Mouse (Mus musculus): ENCODE measurements around the gene Tnk1. TPM values are rescaled to one million over a fixed set of nuclear protein-coding genes. Genes with fewer than 3 reads are reported as not detected.
A peak's percentile ranks its signal among the peaks of the same experiment; 100 is the strongest.

Tnk1 gene
- polyA plus RNA-seq, 1 experiment from 2014 or later = 20.5 TPM

DNA sequence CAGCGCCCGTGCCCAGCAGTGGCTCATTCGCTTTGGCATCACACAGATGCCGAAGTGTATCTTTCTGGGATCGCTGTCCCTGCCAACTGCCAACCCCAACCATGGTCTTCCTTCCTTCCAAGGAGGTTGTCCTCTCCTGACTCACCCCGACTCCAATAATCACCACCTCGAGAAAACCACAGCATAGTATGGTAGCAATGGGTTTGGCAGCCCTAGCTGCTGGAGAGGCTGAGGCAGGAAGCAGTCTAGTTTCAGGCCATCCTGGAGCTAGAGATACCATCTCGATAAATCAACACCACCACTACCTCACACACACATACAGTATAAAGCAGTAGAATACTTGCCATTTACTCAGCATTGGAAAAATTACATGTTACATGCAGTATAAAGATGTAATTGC is 39.7 kb downstream of the Tnk1 start:
- WGBS = 91% methylated on average over 8 of the region's 8 CpGs
- ATAC-seq = no peak
- peaks cover 9% of the 10 kb centered on the region for H3K9me3 ChIP-seq (ENCODE audit: control insufficient read depth, low read length)
- H3K4me1 ChIP-seq (ENCODE audit: control insufficient read depth, insufficient read depth, low read length) = no peaks in the 10 kb centered on the region
- H3K27me3 ChIP-seq (replicated peaks; ENCODE audit: control insufficient read depth, insufficient read depth, low read length) = no peaks in the 10 kb centered on the region
- no peak overlapping the region for H3K4me2 ChIP-seq (ENCODE audit: low read depth, low read length)
- H3K4me3 ChIP-seq (ENCODE audit: low read length) = no peak overlapping the region
- no peak overlapping the region for H3K9ac ChIP-seq (ENCODE audit: low read depth, low read length)
- H3K27ac ChIP-seq (ENCODE audit: low read length) = no peak overlapping the region
- no peaks in the 10 kb centered on the region for H3K36me3 ChIP-seq (ENCODE audit: control insufficient read depth, insufficient read depth, low read length)

DNA sequence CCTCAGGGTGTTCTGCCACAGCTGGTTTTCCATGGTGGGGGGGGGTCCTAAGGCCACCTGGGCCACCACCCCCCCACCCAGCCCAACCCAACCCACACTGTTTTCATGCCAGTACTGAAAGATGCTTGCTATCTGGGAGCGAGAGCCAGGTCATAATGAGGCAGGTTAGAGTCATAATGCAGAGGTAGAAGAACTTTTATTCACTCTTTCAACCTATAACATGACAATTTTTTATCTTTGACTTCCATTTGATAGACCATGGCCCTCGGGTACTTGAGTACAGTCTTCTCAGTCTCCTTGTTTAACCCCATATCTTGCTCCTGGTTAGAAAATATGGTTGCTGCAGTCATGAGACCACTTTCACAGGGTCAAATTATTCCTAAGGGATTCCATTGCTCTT is 40.2 kb downstream of the Tnk1 start, which contains the start of gene Spem2:
TSS of gene Spem2 (minus strand) at position 101 of the 400 bp plus-strand sequence.
- H3K4me2 ChIP-seq (ENCODE audit: low read depth, low read length) = no peak within 1 kb of the TSS
- H3K27me3 ChIP-seq (replicated peaks; ENCODE audit: control insufficient read depth, insufficient read depth, low read length) = no peaks in the 10 kb centered on the region
- no peak within 1 kb of the TSS for H3K27ac ChIP-seq (ENCODE audit: low read length)
- H3K9ac ChIP-seq (ENCODE audit: low read depth, low read length) = no peak within 1 kb of the TSS
- WGBS = 77% methylated on average over 2 of the region's 2 CpGs
- no peaks in the 10 kb centered on the region for H3K4me1 ChIP-seq (ENCODE audit: control insufficient read depth, insufficient read depth, low read length)
- H3K36me3 ChIP-seq (ENCODE audit: control insufficient read depth, insufficient read depth, low read length) = no peaks in the 10 kb centered on the region
- H3K9me3 ChIP-seq (ENCODE audit: control insufficient read depth, low read length) = peaks cover 9% of the 10 kb centered on the region
- H3K4me3 ChIP-seq (ENCODE audit: low read length) = no peak within 1 kb of the TSS
- no peak for ATAC-seq

DNA sequence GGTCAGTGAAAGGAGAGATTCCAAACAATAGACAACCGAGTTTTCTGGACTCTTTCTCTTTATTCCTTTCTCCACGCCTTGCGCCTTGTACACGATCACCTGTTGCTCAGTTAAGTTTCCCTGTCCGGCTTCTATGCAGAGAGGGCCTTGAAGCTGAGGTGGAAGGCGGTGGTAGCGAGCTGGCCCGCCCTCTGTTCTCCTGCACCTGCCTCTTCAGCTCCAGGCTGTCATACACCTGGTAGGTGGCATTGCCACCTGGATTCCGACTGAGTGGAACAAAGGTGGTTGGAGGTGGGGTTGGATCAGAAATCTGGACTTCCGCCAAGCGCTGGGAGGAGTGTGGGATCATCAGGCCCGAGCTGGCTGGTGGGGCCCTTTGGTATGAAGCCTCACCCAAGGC is 42.0 kb downstream of the Tnk1 start:
- 87% methylated on average over 12 of the region's 12 CpGs for WGBS

DNA sequence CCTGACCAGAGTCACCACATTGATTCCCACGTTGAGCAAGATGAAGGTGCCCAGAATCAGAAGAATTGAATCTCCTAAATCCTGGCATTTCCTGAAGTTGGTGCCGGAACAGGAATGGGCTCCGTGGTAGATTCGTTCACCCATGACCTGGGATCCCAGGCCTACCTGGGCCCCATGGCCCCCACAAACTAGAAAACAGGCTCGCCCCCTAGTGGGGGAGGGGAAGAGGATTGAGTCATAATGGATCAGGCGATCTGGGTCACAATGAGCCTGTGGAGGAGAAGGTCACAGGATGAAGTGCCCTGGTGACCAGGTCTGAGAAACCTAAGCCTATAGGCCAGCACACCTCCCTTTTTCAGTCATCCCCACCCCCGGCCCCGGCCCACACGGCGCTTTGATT is 43.4 kb downstream of the Tnk1 start, which contains the start of gene Gm39566:
TSS of gene Gm39566 (minus strand) at position 144 of the 400 bp plus-strand sequence.
- Histone ChIP-seq H3K4me3 (ENCODE audit: low read length) (no peak within 1 kb of the TSS), H3K4me2 (ENCODE audit: low read depth, low read length) (no peak within 1 kb of the TSS), H3K9me3 (ENCODE audit: control insufficient read depth, low read length) (peaks cover 9% of the 10 kb centered on the region), H3K27ac (ENCODE audit: low read length) (no peak within 1 kb of the TSS), H3K4me1 (ENCODE audit: control insufficient read depth, insufficient read depth, low read length) (no peaks in the 10 kb centered on the region), H3K27me3 (replicated peaks; ENCODE audit: control insufficient read depth, insufficient read depth, low read length) (no peaks in the 10 kb centered on the region), H3K36me3 (ENCODE audit: control insufficient read depth, insufficient read depth, low read length) (no peaks in the 10 kb centered on the region), H3K9ac (ENCODE audit: low read depth, low read length) (no peak within 1 kb of the TSS)
- WGBS = 56% methylated on average over 10 of the region's 10 CpGs
- ATAC-seq = no peak

More for the DNA sequence above, 42.0 kb downstream of the Tnk1 start:
- H3K27me3 ChIP-seq (replicated peaks; ENCODE audit: control insufficient read depth, insufficient read depth, low read length) = no peaks in the 10 kb centered on the region
- no peak overlapping the region for H3K27ac ChIP-seq (ENCODE audit: low read length)
- H3K36me3 ChIP-seq (ENCODE audit: control insufficient read depth, insufficient read depth, low read length) = no peaks in the 10 kb centered on the region
- ATAC-seq = peak; percentile 65
- no peak overlapping the region for H3K4me2 ChIP-seq (ENCODE audit: low read depth, low read length)
- no peak overlapping the region for H3K4me3 ChIP-seq (ENCODE audit: low read length)
- H3K4me1 ChIP-seq (ENCODE audit: control insufficient read depth, insufficient read depth, low read length) = no peaks in the 10 kb centered on the region
- no peak overlapping the region for H3K9ac ChIP-seq (ENCODE audit: low read depth, low read length)
- H3K9me3 ChIP-seq (ENCODE audit: control insufficient read depth, low read length) = peaks cover 9% of the 10 kb centered on the region

DNA sequence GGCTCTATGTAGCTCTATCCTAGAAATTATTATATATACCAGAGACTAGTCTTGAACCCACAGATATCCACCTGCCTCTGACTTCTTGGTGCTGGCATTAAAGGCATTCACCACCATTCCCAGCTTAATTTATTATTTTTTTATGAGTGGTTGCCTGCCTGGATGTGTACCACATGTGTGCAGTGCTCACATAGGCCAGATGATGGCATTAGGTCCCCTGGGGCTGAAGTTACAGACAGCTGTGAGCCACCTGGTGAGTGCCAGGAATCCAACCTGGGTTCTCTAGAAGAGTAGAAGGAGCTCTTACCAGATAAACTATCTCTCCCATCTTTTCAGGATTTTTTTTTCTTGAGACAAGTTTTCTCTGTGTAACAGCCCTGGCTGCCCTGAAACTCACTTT is 48.2 kb downstream of the Tnk1 start:
- H3K4me2 ChIP-seq (ENCODE audit: low read depth, low read length) = no peak overlapping the region
- no peaks in the 10 kb centered on the region for H3K27me3 ChIP-seq (replicated peaks; ENCODE audit: control insufficient read depth, insufficient read depth, low read length)
- no peaks in the 10 kb centered on the region for H3K36me3 ChIP-seq (ENCODE audit: control insufficient read depth, insufficient read depth, low read length)
- no peak overlapping the region for H3K27ac ChIP-seq (ENCODE audit: low read length)
- H3K4me1 ChIP-seq (ENCODE audit: control insufficient read depth, insufficient read depth, low read length) = no peaks in the 10 kb centered on the region
- no peak for ATAC-seq
- no peak overlapping the region for H3K9ac ChIP-seq (ENCODE audit: low read depth, low read length)
- H3K4me3 ChIP-seq (ENCODE audit: low read length) = no peak overlapping the region
- no peaks in the 10 kb centered on the region for H3K9me3 ChIP-seq (ENCODE audit: control insufficient read depth, low read length)

DNA sequence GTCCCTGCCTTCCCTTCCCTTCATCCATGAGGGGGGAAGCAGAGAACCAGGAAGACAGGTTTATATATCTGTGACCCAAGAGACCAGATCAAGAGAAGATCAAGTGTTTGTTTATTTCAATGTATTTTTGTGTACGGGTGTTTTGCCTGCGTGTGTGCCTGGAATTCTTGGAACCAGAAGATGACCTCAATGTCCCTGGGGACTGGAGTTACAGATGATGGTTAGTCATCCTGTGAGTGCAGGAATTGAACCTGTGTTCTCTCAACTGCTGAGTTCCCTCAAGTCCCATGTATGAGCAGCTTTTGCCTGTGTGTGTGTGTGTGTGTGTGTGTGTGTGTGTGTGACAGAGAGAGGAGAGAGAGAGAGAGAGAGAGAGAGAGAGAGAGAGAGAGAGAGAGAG is 50.9 kb downstream of the Tnk1 start:
- ATAC-seq = no peak
- WGBS = 57% methylated on average over 2 of the region's 2 CpGs
- Histone ChIP-seq H3K4me2 (ENCODE audit: low read depth, low read length) (no peak overlapping the region), H3K27ac (ENCODE audit: low read length) (no peak overlapping the region), H3K27me3 (replicated peaks; ENCODE audit: control insufficient read depth, insufficient read depth, low read length) (no peaks in the 10 kb centered on the region), H3K36me3 (ENCODE audit: control insufficient read depth, insufficient read depth, low read length) (no peaks in the 10 kb centered on the region), H3K4me1 (ENCODE audit: control insufficient read depth, insufficient read depth, low read length) (peaks cover 17% of the 10 kb centered on the region), H3K9me3 (ENCODE audit: control insufficient read depth, low read length) (no peaks in the 10 kb centered on the region), H3K4me3 (ENCODE audit: low read length) (no peak overlapping the region), H3K9ac (ENCODE audit: low read depth, low read length) (no peak overlapping the region)

DNA sequence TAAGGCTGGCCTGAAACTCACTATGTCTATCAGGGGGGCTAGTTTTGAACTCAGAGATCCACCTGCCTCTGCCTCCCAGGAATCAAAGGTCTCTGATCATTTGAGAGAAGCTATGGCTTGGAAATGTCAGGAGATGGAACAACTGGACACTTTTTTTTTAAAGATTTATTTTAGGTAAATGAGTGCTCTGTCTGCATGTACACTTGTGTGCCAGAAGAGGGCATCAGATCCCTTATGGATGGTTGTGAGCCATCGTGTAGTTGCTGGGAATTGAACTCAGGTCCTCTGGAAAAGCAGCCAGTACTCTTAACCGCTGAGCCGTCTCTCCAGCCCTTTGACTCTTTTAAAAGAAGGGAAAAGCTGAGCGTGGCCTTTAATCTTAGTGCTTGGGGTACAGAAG is 52.2 kb downstream of the Tnk1 start:
- H3K9me3 ChIP-seq (ENCODE audit: control insufficient read depth, low read length) = no peaks in the 10 kb centered on the region
- ATAC-seq = no peak
- H3K9ac ChIP-seq (ENCODE audit: low read depth, low read length) = no peak overlapping the region
- no peaks in the 10 kb centered on the region for H3K36me3 ChIP-seq (ENCODE audit: control insufficient read depth, insufficient read depth, low read length)
- no peak overlapping the region for H3K4me3 ChIP-seq (ENCODE audit: low read length)
- 79% methylated on average over 4 of the region's 4 CpGs for WGBS
- peaks cover 30% of the 10 kb centered on the region for H3K4me1 ChIP-seq (ENCODE audit: control insufficient read depth, insufficient read depth, low read length)
- no peak overlapping the region for H3K27ac ChIP-seq (ENCODE audit: low read length)
- H3K27me3 ChIP-seq (replicated peaks; ENCODE audit: control insufficient read depth, insufficient read depth, low read length) = 0 out of 2 replicates have a peak, but pooled peaks cover 5% of the 10 kb centered on the region
- no peak overlapping the region for H3K4me2 ChIP-seq (ENCODE audit: low read depth, low read length)

DNA sequence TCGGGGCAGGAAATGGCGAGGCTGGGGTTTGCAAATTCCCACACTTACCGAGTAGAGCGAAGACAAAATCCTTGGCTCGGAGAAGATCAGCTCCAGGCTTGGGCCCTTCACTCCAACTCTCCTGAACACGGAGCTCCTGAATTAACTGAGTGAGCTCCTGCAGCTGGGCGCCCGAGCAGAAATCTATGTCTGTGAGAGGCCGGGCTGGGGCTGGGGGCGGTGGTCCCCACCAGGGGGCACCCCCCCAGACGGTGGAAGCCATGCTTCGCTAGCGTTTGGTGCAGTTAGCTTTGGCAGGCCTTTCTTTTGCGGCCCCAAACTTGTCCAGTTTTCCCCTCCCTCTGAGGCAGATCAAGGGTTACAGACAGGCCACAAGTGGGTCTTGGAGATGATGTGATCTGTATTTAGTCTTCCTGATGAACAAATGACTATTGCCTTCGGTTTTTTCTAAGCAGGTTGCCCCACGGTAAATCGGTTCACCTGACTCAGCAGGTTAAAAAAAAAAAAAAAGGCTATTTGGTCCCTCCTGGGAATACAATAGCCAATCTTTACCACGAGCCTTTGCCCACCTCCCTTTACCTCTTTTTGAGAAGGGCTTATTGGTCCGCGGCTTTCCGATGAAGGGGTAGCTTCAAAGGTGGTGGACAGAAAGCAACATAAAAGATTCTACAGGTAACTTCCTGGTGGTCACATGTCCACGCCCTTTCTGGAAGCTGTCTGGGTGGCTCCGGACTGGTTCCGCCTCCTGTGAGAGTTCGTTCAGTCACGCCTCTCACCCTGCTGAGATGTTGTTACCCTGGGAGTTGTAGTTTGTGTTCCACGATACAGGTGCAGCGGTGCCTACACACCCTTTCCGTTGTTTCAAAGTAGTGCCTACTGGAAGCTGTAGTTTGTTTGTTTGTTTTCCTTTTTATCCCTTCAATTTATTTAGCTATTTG is 53.3 kb downstream of the Tnk1 start, which contains the start of gene Tmem102:
TSS of gene Tmem102 (minus strand) at position 653 of the 938 bp plus-strand sequence.
- 9% methylated on average over 29 of the region's 29 CpGs for WGBS
- H3K9ac ChIP-seq (ENCODE audit: low read depth, low read length) = peak within 1 kb of the TSS; percentile 82

DNA sequence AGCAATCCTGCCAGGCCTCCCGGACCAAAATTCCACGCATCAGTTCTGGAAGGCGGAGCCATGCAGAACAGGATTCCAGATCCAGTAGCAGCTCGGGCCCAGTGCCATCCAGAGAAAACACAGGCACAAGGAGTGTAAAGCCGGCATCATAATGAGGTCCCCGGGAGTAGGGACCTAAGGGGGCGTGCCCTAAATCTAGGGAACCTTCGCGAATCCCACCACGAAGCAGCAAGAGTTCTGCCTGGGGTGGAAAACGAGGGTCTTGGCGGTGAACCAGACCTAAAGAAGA is 53.9 kb downstream of the Tnk1 start:
- H3K4me2 ChIP-seq (ENCODE audit: low read depth, low read length) = peak overlapping the region; percentile 98

More for the DNA sequence above, 53.3 kb downstream of the Tnk1 start, which contains the start of gene Tmem102:
- Histone ChIP-seq H3K9me3 (ENCODE audit: control insufficient read depth, low read length) (no peaks in the 10 kb centered on the region), H3K27me3 (replicated peaks; ENCODE audit: control insufficient read depth, insufficient read depth, low read length) (0 out of 2 replicates have a peak, but pooled peaks cover 5% of the 10 kb centered on the region), H3K36me3 (ENCODE audit: control insufficient read depth, insufficient read depth, low read length) (no peaks in the 10 kb centered on the region), H3K27ac (ENCODE audit: low read length) (peak within 1 kb of the TSS; percentile 89), H3K4me1 (ENCODE audit: control insufficient read depth, insufficient read depth, low read length) (peaks cover 40% of the 10 kb centered on the region), H3K4me2 (ENCODE audit: low read depth, low read length) (peak within 1 kb of the TSS; percentile 98), H3K4me3 (ENCODE audit: low read length) (peak within 1 kb of the TSS; percentile 64)
- ATAC-seq = peak; percentile 39

More for the DNA sequence above, 53.9 kb downstream of the Tnk1 start:
- H3K4me1 ChIP-seq (ENCODE audit: control insufficient read depth, insufficient read depth, low read length) = peaks cover 47% of the 10 kb centered on the region
- 12% methylated on average over 12 of the region's 12 CpGs for WGBS
- H3K27me3 ChIP-seq (replicated peaks; ENCODE audit: control insufficient read depth, insufficient read depth, low read length) = 0 out of 2 replicates have a peak, but pooled peaks cover 5% of the 10 kb centered on the region
- ATAC-seq = no peak
- H3K9ac ChIP-seq (ENCODE audit: low read depth, low read length) = peak overlapping the region; percentile 82
- H3K27ac ChIP-seq (ENCODE audit: low read length) = peak overlapping the region; percentile 89
- H3K36me3 ChIP-seq (ENCODE audit: control insufficient read depth, insufficient read depth, low read length) = no peaks in the 10 kb centered on the region
- peak overlapping the region; percentile 64 for H3K4me3 ChIP-seq (ENCODE audit: low read length)
- no peaks in the 10 kb centered on the region for H3K9me3 ChIP-seq (ENCODE audit: control insufficient read depth, low read length)

Measured in intestine, embryonic 16.5 days (tissue).